Mouse (Mus musculus) mesoderm, embryonic 11.5 days (tissue): ENCODE measurements around the gene Nrxn3.

Source experiments
- DNase-seq: peaks from one replicate; pipeline ENCODE4 v3.0.0-alpha.2; 2012; ENCODE audit warnings: low read depth, low spot score

Gene Nrxn3

DNA sequence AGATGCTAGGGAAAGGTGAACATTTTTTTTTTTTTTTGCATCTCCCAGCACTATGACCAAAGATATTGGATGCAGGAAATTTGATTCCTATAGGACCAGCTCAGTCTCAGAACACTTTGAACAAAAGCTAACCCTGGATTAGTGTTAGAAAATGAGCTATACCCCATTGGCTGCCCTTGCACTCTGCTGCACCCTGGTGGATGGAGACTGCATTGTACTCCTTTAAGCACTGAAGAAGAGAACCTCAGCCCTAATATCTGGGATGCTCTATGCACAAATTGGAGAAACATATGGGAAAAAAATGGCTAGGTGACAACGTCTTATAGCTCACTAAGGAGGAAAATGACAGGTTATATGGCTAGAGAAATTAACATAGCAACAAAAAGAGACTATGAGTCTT lies 589.9 kb downstream of the Nrxn3 start:
- peak; percentile 35 for DNase-seq

DNA sequence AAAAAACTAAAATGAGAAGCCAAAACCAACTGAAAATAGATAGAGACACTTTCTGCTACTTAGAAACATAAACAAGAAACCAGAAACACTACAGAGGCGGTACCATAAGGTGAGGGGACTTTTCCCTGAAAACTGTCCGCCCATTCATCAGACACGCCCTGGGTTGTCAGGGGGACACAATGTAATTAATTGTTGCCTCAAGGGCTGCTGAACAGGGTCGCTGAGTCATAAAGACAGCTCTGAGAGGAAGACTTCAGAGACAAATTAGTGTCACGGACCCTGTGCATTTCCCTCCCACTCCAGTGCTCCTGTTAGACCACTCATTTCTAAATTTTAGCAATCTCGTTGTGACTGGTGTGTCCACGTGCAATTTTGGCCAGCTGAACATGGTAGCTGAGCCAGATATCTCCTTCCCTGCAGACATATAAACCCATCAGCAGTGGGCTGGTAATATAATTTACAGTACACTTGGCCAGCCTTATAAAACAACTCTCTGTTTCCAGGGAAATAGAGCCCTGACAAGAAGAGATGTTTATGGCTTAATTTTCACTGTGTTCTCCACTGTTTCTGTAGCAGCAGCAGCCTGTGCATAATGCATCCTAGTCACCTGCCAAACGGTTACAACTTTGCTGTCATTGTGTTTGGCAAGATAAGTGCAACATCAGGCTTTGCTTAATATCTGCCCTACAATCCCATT lies 603.3 kb downstream of the Nrxn3 start:
- peak; percentile 8 for DNase-seq

DNA sequence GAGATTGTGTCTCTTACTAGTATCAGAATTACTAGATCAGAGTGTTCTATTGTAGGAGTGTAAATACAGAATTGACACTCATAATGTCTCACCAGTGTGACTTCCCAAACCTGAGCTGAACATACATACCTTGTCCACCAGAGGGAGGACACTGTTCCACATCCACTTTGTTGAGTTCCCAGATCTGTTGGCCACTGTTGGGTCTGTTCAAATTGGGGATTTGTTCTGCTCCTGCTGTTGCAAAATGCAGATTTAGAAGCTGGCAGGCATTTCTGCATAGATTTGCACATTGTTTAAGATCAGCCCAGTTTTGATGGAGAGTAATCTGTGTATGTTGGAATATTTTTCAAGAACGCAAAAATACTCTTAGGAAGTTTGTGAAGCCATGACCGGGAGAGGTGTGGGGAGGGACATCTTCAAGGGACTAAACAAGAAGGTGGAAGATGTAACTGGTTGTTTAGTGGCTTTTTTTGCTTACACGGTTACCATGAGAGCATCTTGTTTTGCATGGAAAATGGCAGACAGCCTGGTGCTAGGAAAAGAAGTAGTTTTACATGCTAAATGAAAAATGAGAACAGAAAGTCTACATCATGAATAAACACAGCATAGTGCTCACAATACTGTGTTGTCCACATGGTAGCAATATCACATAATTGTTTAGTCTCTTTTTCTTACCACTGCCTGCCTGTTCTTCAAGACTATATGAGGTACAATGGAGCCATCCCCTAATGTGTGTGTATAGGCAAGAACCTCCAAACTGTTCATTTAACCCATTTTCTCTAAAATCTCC lies 609.0 kb downstream of the Nrxn3 start:
- no peak for DNase-seq

DNA sequence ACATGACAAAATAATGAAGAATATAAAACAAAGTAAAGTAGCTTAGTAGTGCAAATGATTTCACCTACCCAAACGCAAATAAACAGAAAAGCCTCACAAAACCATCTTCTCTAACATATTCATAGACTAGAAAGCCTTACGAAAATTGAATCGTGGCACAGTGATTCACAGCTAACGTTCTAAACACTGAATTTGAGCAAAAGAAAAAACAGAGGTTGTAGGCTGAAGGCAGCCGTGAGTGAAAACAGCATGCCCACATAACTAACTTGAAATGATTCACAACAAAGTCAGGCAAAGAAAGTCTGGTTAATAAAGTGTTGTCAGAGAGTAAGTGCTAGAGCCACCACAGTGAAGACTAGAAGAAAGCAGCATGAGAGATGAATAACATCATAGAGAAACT lies 610.8 kb downstream of the Nrxn3 start:
- no peak for DNase-seq

DNA sequence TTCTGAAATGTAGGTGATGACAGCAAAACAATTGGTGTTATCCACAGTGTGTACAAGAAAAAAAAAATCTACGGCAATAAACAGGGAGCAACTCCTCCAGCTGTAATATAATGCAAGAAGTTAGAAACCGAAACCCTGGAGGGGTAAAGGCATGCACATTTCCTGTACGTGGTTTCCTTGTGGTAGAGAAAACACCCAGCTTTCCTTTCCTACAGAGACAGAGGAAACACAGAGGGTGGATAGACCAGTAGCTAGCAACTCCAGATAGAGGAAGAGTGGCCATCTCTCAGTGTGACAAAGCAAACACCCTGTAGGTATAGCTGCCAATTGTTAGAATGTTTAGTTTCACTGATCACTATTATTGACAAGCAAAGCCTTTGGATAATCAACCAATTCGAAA lies 642.2 kb downstream of the Nrxn3 start:
- no peak for DNase-seq

DNA sequence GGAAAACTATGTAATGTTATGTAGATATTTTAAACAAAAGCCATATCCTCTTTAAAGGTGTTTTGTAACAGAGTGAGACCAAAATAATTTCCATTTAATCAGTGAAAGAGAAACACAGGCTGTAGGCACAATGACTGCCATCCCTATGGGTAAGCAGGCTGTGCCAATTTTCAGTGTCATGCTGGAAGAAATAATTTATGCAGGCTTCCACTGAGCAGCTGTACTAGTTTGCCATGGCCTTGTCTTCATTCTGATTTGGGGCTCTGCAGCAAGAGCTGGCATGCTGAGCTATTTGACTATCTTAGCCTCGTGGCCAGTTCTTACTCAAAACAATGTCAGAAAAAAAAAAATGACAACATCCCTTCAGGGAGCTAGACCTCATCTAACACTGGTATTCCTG lies 647.3 kb downstream of the Nrxn3 start:
- no peak for DNase-seq

DNA sequence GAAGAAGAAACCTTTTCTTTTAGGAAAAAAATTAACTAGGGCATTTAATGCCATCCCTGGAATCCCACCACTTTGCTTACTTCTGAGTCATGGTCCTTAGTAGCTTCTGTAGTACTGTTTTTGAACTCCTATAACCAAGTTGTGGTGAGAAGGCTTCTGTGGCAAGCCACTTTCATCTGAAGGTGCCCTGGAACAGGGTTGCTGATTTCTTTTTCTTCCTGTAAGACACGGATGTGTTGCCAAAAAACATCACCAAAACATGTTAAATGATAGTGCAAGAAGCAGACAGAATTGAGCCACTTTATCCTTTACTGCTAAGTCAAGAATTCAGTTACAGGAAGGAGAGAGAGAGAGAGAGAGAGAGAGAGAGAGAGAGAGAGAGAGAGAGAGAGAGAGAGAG lies 653.9 kb downstream of the Nrxn3 start:
- DNase-seq: no peak

DNA sequence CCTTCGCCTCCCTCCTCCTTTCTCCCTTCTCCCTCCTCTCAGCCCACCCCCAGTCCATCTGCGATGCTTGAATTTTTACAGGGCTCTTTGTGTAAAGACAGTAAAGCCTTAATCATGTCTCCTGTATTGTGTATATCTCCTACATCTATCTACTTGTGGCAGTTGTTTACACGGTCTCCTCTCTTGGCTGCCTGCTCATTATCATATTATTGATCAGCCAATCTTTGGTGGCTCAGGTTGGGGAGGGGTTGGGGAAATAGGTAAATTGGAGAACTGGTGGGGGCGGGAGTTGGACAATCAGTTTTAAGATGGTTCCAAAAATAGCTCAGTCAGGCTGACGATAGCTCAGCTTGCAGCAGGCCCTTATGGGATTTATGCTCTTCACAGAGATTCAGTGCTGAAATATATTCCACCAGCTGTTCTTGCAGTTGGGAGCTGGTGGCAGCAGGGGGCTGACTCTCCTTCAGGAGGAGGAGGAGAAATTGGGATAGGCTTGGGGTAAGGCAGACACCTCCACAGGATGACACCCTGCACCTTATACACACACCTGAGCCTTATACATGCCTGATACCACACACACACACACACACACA lies 654.5 kb downstream of the Nrxn3 start:
- DNase-seq: peak; percentile 2

DNA sequence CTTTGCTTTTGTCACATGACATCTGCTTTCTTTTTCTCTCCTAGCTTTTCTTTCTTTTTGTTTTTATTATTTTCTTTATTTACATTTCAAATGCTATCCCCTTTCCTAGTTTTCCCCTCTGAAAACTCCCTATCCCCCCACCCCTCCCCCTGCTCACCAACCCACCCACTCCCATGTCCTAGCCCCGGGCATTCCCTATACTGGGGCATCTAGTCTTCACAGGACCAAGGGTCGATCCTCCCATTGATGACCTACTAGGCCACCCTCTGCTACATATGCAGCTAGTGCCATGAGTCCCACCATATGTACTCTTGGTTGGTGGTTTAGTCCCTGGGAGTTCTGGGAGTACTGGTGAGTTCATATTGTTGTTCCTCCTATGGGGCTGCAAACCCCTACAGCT lies 655.0 kb downstream of the Nrxn3 start:
- DNase-seq: no peak

DNA sequence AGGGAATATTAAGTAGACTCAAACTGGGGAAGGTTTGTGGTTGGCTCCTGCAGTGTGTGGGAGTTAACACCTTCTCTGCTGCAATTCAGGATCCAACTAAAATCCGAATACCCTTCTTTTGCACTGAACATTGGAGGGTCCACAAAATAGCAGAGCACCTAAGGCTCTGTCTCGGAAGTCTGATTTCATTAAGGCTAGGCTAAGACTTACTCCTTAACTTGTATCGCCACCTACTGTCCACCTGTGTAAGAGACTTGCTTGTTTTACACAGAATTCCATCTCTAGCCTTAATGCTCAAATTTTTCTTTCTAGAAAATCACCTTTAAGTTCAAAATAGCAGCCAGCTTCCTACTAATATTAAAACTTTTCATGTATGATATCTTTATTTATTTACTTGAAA lies 660.6 kb downstream of the Nrxn3 start:
- DNase-seq: peak; percentile 37

DNA sequence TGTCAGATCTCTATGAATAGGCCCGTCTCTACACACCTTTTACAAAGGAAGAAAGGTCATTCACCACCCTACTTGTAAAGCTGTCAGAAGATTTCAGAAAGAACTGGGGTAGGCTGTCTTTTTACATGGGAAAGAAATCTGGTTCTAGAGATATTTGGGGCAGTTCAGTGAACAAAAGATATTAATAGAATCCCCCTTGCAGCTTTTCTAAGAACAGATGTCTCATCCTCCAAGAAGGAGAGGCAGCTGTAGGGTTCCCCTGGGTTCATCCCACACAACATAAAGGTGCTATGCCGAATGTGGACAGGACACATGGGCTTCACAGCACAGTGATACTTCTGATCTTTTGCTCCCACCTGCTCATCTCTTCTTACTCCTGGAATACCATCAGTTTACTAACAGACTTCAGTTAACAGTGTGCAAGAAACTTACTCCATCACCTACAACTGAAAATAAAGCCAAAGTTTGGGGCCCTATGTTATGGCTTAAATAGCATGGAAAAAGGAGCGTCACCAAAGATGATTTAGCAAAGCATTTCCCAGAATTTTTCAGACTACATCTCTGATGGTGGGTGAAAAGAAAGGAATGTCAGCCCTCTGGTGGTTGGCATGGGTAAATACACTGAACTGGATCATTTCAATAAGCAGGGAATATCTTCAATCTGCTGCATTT lies 672.6 kb downstream of the Nrxn3 start:
- DNase-seq: peak; percentile 42

DNA sequence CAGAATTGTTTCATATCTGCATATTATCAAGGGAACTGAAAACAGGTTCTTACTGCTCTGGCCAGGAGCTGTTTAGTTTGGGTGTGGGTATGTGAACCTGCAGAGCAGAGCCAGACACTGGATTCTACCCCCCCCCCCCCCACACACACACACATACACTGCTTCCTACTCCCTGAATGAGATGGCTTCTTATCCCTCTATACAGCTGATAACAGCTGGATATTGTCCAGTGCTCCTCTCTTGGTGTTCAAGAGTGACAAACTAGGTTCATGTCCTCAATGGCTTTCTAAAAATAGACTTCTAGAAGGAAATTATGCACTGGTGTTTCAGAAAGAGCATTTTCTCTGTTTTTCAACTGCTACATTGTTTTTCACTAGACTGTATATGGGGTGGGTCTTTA lies 713.8 kb downstream of the Nrxn3 start:
- no peak for DNase-seq

DNA sequence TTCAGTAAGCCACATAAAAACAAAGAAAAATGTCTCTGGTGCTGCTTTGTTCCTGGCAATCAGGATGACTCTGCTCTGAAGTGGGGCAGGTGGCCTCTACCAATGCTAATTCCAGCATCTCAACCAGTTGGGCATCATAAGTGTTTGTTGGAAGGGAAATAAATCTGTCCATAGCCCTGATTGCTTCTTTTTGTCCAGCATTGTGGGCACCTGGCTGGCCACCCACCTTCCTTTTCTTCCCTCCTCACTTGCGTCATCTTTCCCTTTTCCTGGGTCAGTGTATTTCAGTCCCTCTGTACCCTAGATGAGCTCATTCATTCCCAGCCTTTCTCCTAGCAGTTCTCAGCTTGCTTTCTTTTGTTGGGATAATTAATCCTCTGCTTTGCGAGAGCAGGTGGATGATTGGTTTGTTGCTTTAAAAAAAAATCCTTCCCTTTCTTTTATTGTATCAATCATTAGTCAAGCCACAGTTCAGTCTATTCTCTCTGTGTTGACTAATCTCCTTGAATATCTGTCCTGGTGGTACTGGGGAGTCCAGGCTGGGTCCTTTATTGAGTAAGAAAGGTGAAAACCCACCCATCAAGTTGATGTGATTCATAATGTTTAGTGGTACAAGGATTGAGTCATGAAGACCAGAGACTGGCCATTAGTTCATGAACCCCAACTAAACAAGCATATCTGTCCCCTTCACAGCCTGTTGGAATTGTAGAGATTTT lies 719.8 kb downstream of the Nrxn3 start:
- DNase-seq: no peak

DNA sequence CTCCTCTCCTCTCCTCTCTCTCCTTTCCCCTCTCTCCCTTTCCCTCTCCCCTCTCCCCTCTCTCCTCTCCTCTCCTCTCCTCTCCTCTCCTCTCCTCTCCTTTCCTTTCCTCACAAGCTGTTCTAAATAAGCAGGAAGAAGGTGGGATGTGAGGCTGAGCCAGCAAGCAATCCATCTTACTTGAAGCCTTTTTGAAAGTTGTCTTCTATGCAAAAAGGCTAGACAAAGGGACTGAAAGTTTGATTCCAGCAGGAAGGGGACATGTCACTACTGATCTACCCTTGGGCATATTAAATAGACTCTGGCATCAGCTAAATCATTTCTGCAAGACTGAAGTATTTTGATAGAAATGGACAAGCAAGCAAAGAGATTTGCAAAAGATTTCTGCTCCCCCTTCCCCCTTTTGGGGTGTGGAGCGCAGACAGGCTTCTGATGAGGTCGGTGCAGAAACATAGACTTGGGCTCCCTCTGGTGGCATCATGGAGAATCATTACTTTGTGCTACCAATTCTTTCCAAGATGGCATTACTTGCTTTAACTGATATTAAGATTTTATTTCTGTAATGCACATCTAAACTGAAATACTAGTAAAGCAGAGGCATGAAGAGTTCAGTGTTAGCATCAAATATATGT lies 728.1 kb downstream of the Nrxn3 start:
- peak; percentile 73 for DNase-seq

DNA sequence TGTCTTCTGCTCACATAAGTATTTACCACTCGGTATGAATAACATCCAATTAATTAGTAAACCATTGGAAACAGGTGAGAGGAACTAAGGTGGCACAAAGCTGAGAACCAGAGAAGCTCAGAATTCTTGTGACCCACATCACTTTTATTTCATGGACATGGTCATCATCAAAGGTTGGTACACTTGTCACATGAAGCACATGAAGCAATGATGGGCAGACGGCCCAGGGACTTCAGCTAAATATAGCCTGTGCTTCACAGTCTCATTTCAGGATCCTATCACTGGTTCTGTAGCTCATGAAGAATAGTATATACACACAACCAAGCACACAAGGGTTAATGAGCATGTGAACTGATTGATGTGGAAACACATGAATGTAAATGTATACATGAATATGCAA lies 747.5 kb downstream of the Nrxn3 start:
- DNase-seq: no peak

DNA sequence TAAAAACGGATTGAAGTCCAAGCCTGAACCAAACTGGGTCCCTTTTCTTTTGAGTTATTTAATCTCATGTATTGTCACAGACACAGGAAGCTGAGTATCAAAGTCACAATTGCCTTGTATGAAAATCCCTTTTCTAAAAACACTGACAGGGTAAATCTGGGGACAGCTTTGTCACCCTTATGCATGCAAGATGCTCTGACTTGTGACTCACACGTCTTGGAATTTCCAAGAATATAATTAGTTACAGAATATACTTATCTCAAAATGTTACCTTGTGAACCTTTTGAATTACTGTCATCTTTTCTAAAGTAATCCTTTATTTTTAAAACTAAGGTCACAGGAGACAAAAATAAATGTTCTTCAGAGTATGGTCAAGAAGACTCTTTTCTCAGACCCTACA lies 748.6 kb downstream of the Nrxn3 start:
- DNase-seq: no peak

DNA sequence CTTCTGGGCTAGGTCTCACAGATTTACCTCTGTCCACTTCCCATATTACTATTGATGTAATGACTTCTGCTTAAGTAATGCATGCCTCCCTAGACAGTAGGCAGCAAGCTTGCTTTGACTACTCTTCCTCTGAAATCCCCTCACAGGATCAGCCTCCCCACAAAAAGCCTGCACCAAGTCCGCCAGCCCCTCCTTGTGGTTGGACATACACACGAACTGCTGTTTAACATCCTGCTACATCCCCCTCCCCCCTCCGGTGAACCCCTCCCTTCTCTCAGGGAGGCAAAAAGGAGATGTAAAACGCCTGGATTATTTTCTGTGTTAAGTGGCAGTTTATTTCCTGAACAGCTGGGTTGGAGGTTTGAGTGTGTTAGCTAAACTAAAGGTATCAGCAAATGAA lies 749.2 kb downstream of the Nrxn3 start:
- no peak for DNase-seq

DNA sequence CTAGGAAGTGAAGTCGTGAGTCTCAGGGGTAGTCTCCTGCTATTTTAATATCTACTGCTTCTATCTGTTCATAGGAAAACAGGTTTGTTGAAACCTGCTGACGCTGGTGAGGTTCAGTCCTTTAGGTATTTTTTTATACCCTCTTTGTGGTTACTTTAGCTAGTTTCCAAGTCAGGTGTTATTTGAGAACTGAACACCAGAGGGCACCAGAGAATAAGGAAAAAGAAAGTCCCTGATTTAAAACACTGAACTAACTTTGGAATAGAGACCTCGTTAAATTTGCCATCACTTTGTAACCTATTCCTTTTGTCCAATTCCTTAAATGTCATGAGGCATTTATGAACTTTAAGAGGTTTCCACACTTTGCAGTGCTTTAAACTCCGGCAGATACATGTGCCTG lies 756.4 kb downstream of the Nrxn3 start:
- DNase-seq: peak; percentile 63

DNA sequence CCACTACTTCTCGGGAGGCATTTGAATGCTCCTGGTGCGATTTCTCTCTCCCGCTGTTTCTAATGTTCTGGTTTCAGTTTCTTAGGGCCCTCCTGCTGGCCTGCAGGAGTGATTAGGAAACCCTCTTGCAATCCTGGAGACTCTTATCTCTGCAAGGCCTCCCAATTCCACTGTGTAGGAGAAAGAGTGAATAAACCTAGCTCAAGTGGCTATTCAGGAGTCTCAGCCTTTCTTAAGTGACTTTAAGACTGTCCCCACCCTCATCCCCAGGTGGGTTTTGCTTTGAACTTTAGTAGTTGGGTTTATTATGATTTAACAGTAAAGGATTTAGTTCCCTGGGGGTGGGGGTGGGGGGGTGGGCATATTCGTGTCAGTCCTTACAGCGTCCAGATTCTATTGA lies 759.5 kb downstream of the Nrxn3 start:
- no peak for DNase-seq

DNA sequence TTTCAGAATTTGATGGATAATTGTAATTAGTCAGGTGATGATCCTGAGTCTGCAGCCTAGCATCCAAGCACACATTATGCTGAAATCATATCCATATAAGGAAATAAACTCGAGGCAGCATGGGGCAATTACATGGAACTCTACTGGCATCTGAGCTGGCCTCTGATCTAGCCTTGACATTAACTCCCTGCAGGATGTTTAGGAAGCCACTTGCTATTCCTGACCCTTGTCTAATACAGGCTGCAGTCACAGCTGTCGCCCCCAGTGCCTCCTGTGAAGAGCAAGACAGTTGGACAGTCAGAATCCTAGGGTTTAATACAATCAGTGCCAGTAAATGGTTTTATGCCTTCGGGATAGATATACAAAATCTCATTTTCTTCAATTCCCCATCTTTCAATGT lies 781.4 kb downstream of the Nrxn3 start:
- DNase-seq: no peak

DNA sequence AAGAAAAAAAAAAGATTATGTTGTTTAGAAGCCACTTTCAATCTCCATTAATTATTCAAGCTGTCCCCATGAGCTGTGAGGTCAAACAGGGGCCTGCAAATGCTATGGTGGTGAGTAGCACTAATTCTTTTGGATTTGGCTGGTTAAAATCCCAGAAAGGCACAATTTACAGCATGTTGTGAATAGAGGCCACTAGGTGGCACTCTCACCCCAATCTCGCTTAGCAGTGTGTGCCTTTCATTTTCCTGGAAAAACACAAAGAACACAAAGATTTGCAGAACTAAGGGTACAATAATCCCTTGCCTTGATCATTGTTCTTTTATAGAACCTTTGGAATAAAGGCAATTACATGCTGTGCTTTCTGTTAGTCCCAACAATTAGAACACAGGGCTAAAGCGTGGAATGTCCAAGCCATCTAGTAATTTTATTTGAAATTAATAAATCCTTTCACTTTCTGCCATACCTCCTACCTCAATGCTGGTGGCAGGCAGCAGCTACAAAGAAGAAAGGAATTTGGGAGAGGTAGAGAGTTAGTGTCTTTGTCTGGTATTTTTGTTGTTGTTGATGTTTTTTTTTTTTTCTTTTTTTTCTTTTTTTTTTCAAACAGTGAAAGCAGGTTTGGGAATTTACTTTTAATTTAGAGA lies 782.6 kb downstream of the Nrxn3 start:
- DNase-seq: peak; percentile 80
